Mouse (Mus musculus) v-Abl transformed pro-B cells (cell line): ENCODE results near the gene Ttc7b.

ENCODE experiments used
- in situ Hi-C, 2 experiments: fragments of 400-800 bp; cut with MboI; formaldehyde crosslinking; loops; one replicate each; pipeline ENCODE4 v1.15.1; 2025; ENCODE audit not compliant: unreplicated experiment in 2 of 2

The Ttc7b gene

GRCm38 (mm10) chr12:100397432-100398146 is 123.0 kb downstream of the Ttc7b start:
- in situ Hi-C loops, result no loop called here

DNA sequence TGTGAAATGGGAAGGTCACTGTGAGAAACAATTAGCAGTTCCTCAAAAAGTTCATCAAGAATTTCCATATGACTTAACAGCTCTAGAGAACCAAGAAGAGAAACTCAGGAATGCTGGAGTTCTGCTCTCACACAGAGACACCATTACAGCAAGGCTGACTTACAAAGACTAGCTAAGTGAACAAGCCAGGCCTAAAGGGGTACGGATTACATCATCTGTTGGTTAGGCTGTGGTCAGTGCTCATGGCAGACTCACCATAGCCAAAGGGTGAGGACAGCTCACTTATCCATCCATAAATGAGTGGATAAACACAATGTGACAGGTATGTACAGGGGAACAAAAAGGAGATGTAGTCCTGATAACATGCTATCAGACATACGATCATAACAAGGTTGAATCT is 123.8 kb downstream of the Ttc7b start:
- in situ Hi-C loops, result no loop called here

DNA sequence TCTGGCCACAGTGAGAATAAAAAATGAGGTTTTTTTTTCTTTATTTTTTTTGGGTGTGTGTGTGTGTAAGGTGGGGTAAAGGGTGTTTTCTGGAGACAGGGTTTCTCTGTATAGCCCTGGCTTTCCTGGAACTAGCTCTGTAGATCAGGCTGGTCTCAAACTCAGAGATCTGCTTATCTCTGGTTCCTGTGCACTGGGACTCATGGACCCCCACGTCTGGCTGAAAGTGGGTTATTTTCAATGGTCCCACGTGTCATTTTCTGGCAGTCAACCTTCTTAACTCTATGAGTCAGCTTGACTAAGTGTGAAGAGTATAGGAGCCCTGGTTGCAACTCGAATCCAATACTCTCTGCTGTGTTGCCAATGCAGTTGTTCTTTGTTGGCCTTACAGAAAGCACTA is 127.1 kb downstream of the Ttc7b start:
- in situ Hi-C loops, result no loop called here

DNA sequence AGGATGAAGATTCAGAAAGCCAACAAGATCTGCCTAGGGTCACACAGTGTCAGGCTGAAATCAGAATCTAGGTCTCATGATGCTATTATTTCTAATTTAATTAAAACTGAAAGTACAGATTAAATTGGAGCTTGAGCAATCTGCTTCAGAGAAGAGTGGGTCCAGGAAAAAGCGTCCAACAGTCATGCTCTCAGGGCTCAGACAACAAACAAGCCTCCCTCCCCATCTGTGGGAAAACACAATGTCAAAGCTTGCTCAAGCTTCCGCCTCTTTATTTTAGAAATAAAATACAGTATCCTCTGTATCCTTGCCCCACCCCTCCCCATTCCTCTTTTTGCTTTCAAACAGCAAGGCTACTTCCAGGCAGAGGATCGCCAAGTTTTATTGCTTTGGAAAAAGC is 127.5 kb downstream of the Ttc7b start:
- in situ Hi-C loops, result no loop called here

DNA sequence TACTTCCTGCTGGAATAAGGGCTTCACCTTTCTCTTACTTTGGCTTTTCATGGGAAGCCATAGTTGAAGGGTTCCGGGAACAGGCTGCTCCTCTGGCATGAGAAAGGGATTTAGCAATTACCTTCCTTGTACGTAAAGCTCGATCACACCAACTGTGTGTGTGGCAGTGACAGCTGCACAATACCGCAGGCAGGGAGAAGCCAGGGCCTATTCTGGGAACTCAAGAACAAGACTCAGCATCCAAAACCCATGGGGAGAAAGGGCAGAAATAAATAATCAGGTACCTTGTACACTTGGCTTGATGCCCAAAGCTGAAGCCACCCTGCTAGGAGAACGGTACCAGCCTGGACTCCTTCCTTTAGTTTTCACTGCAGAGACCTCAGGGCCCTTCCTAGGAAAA is 128.2 kb downstream of the Ttc7b start:
- in situ Hi-C loops, result no loop called here

GRCm38 (mm10) chr12:100391890-100392289 is 128.7 kb downstream of the Ttc7b start:
- in situ Hi-C loops, result no loop called here

GRCm38 (mm10) chr12:100389878-100390710 is 130.5 kb downstream of the Ttc7b start:
- in situ Hi-C loops, result no loop called here

- in situ Hi-C loops, result no loop called here
These were observed 134.4 kb downstream of the Ttc7b start for GRCm38 (mm10) chr12:100386259-100386658.

DNA sequence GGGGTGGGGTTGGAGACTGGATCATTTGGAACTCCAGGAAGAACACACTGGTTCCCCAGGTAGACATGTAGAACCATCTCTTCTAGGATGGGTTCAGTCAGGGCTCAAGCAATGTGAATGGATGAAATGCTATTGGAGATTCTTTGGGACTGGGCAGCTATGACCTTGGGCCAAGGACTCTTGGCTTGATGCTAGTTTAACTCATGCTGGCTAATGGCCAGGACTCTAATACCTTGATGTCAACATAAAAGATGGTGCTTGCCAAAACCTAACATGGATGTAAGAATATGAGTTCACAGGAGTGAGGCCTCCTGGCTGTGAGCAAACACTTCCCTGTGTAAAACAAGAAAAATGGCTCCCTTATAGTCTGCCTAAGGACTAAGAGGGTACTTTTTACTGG is 138.1 kb downstream of the Ttc7b start:
- in situ Hi-C loops, result no loop called here

- in situ Hi-C loops, result no loop called here
These were observed 138.7 kb downstream of the Ttc7b start for GRCm38 (mm10) chr12:100381941-100382340.

- in situ Hi-C loops, result no loop called here
These were observed 139.8 kb downstream of the Ttc7b start for GRCm38 (mm10) chr12:100380697-100381291.

- in situ Hi-C loops, result no loop called here
These were observed 140.8 kb downstream of the Ttc7b start for GRCm38 (mm10) chr12:100379833-100380232.

DNA sequence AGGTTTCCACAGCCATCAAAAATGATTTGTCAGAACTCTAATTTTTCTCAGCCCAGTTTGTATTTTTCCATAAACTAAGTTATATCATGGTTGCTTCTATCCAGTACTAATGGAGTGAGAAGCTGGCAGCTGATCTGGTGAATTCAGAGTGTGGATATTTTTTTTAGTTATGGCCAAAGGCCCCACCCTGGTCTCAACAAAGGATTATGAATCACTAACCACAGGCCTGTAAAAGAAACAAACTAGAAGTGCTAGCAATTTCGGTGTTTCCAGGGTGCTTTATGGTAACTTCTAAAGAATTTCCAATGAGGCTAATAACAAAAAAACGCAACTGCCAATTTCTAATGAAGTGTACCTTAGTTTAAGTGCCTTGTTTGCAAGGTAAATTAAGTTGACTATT is 142.4 kb downstream of the Ttc7b start:
- in situ Hi-C loops, result no loop called here

- in situ Hi-C loops, result no loop called here
These were observed 142.8 kb downstream of the Ttc7b start for GRCm38 (mm10) chr12:100377791-100378190.

DNA sequence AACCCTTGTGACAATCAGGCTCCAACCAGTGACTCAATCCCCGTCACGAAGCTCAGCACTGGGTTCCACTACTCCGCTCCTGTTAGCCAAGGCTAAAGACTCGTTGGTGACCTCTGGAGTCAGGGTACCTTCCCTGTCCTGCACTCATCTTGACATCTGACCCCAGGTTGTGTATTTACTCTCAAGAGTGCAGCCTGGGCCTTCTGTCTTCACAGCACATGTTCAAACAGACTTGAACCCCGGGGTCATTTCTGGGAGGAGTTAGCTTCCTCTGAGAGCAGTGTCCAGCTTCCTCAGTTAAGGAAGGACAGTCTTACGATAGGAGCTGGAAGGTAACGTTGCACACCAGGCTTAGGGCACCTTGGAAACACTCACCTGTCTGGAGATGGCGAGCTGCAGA is 144.8 kb downstream of the Ttc7b start:
- in situ Hi-C loops, result no loop called here

GRCm38 (mm10) chr12:100372785-100373184 is 147.8 kb downstream of the Ttc7b start:
- in situ Hi-C loops, result no loop called here

DNA sequence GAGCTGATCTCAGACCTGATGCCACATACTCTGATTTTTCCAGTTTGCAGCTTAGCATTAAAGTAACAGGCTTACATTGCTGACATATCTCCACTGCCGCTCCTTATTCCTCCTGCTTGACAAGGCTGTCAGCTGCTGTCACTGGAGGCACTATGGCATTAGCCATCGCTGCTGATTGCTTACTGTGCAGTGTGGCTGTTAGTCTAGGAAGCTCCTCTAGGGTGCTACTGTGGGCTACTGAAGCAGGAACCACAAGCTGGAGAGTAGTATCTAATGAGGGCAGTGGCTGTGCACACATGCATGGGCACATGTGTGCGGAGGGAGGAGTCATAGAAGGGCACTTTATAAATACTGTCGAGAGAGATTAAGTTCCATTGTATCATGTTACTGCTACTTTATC is 148.6 kb downstream of the Ttc7b start:
- in situ Hi-C loops, result no loop called here

DNA sequence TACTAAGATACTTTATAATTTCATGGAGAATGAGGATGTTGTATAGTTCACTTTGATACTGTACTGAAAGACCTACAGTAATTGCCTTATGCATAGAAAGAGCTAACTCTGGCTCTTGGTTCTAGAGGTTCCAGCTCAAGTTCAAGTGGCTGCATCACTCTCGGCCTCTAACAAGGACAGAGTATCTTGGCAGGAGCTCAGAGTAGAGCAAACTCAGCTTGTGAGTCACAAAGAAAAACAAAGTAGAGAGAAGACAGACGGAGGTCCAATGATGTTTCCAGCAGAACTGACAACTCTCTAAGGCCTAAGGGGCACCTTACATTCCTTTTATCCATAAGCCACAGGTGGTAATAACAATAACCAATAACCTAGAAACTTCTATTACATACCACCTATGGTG is 150.8 kb downstream of the Ttc7b start:
- in situ Hi-C loops, result no loop called here

DNA sequence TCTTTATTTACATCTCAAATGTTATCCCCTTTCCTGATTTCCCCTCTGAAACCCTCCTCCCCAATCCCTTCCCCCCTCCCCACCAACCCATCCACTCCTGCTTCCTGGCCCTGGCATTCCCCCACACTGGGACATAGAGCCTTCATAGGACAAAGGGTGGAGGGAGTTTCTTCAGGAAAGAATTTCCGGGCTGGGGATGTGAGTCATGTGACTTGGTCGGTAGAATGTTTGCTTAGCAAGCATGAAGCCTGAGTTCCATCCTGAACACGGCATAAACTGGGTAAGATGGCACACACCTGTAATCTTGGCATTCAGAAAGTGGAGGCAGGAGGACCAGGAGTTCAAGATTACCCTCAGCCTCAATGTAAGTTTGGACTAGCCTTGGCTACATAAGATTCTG is 151.4 kb downstream of the Ttc7b start:
- in situ Hi-C loops, result no loop called here

GRCm38 (mm10) chr12:100361330-100361729 is 159.3 kb downstream of the Ttc7b start:
- in situ Hi-C loops, result no loop called here

DNA sequence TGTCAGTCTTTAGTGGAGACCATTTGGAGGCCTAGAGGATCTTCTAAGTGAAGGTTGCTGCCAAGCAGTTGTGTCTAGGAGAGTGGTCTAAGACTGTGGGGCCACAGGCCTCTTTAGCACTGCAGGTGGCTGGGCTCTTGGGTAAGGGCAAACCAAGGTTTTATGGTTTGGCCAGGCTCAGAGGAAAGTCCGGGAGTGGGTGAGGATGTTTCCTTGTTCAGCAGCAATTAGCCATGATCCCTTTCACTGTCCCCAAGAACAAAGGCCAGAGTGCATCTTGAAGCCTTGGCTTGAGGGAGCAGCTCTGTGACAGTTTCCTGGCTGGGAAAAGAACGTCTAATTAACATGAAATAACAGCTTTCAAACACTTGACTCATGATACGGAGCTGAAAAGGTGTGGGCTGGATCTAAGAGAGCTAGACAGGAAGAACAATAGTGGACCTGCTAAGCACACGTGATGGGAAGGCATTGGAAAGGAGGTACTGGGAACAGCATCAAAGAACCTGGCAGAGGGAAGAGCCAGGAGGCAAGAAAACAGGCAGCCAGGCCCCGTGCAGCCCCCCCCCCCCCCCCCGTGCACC is 162.5 kb downstream of the Ttc7b start:
- in situ Hi-C loops, result no loop called here
